Mouse (Mus musculus): ENCODE results near the gene C1qtnf7.

Gene C1qtnf7

DNA sequence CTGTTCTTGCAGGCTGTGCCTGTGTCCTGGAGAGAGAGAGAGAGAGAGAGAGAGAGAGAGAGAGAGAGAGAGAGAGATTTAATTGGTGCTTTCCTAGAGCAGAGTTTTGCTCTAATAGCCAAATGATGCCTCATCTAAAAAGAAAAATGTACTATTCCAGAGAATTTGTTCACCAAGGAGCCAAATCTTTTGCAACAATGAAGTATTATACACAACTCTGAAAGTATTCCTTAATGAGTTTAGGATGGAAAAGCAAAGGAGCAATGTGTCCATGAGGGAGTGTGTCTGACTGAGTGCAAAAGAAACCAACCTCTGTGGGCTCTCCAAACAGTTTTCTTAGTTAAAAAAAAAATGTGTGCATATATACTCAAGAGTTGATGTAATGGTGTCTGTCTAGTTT lies 24.5 kb downstream of the C1qtnf7 start:
- no peak for DNase-seq (ENCODE audit: low spot score)

DNA sequence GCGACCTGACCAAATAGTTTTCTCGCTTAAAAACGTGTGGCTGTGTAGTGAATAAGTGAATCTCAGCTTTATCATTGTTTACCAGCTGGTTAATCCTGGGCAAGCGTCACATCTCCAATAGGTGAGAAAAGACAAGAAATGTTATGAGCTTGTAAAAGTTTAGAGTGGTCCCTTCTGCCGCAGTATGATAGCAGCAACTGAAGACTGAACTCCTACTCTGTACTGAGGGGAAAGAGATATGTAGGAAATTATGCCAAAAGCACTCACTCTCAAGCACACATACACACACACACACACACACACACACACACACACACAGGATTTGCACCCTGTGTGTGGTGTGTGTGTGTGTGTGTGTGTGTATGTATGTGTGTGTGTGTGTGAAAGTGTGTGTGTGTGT lies 26.2 kb downstream of the C1qtnf7 start:
- DNase-seq (ENCODE audit: low spot score), result no peak

DNA sequence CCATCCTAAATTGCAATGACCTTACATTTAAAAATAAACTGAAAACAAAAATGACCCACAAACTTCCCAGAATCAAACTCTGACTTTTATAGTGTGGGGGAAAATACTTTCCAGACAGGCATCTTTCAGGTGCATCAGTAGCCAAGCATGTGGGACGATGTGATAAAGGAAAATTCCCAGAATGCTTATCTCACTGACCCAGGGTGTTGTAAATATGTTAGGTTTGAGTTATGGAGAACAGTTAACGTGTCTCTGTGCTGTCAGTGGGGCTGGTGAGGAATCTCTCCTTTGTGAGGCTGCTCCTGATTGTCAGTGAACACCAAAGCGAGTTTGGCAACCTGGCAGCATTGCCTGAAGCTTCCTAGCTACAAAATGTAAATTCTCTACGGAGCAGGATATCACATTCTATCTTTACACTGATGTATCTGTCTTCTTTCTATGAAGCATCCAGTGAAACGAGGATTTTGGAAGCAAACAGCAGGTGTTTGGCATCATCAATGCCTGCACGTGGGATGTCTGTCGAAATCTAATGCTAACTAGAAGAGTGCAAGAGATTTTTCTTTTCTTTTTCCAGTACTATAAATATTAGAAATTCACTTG lies 27.0 kb downstream of the C1qtnf7 start:
- DNase-seq (ENCODE audit: low spot score), result no peak

DNA sequence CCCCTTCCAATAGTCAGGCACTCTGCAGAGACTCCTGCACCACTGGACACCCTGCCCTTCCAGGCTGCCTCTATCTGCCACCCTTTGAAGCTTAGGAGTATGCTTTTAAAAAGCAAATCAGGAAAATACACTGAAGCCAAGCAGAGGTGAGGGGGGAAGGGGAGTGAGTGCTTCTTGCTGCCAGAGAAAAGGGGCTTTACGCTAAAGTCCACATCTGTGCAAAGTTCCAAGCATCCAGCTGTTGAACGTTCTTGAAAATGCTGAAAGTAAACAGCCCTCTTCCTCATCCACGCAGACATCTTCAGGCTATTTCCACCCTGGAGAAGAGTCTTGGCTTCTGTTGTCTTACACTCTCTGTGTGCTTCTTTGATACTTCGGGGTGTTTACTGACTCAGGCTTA lies 34.6 kb downstream of the C1qtnf7 start:
- no peak for DNase-seq (ENCODE audit: low spot score)

DNA sequence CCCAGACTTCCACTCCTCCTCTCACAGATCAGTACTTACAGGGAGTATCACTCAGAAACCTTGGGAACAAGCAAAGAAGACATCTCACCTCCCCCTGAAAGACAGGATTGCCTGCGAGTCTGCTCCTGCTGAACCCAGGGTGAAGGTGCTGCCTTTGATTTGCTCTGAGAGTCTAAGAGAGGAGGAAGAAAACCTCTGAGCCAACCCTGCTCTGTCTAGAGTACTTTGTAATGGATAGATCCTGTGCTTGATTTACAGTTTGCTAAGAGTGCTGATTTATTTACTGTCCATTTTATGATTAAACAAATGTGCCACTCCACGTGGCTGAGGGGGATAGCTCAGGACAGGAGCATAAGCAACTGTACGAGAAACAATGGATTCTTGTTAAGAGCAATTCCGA lies 35.1 kb downstream of the C1qtnf7 start:
- DNase-seq (ENCODE audit: low spot score), result no peak

DNA sequence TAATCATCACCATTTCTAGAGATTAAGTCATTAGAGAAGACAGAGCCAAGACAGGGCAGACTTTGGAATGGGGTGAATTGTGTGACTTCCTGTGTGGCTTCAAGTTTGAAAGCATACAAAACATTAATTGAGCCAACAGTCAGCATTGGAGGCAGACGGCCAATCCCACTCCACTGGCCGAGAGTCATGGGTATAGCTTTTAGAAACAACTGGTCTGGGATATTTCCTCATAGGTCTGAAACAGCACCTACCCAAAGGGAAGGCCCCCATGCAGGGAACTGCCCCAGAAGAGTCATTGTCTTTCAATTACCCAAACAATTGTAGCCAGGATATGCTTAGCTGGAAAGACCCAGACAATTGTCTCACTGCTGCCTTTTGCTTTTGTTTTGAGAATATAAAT lies 39.5 kb downstream of the C1qtnf7 start:
- DNase-seq (ENCODE audit: low spot score), result peak; percentile 19

DNA sequence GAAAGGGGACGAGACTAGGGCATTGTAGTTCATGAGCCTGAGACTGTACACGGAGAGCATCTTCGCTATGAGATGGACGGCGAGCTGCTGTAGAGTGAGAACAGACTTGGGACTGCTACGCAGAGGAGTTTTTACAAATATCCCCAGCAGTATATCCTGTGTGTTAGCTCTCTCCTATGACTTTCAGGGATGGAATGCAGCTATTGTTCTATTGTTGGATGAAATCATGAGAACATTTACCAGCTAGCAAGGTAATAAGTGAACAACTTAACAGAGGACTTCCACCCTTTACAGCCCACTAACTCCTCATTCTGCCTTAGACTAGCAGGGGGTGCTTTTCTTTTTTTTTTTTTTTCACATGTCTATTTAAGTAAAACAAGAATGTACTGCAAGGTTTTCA lies 40.1 kb downstream of the C1qtnf7 start:
- DNase-seq (ENCODE audit: low spot score), result no peak

DNA sequence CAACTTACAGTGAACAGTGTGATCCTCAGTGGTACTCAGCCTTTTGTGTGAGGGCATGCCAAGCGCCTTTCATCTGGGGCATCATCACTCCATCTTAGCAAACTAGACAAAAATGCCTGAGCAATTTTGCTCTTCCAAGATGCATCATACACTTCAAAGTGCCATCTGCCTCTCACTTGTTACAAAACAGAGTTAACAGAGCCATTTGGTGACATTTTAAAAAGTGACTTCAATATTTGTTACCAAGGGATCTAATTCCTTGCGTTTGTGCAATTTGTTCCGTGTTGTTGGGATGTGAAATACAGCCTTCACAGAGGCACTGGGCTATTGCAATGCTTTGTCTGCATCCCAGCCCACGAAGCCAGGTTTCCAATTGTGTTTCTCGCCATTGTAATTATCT lies 42.1 kb downstream of the C1qtnf7 start:
- DNase-seq (ENCODE audit: low spot score), result no peak

DNA sequence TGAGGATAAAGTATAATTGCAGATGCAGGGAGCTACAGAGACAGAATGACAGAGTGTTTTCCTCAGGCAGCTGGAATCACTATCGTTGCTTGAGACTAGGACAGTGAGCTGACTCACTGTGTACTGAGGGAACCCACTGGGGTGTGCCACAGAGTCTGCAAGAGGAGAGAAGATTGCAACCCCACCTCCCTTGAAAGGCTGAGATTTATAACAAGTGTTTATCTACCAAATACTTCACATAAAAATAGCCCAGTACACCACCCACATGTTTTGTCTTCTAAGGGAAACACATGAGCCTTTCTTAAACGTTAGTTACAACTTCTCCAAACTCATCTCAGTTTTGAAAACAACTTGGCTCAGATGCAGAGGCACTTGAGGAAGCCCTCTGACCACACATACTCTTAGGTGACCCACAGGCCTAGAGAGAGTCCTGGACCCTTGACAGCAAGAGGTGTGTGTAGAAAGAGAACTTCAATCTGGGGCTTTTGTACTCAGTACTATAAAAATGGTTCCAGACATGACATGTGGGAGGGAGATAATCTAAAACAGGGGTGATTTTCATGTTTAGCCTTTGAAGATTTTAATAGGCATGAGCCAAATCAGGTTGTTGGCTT lies 46.4 kb downstream of the C1qtnf7 start:
- no peak for DNase-seq (ENCODE audit: low spot score)

DNA sequence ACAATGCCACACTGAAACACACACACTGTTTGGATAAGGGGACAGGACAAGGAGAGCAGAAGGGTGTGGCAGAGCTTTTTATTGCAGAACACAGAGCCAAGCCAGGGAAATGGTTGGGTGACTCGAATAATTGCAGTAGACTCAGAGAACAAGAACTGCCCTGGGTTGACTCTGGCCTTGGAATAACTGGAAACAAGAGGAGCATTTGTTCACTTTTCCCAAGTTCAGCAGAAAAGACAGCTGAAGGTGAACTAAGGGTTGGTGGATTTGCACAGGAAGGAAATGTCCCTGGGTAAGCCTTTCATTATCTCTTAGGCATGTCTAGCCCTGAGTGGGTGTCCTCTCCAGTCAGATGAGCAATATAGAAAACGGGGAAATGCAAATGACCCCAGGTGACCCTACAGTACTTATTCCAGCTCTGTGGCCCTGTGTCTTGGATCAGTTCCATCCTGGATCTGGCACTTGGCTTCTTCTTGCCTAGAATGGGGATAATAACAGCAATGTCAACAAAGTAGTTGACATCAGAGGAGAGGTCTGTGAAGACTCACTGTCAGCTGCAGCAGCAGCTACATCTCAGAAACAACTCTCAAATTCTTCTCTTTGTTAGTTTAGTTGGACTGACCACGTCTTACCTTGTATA lies 54.5 kb downstream of the C1qtnf7 start:
- no peak for DNase-seq (ENCODE audit: low spot score)

DNA sequence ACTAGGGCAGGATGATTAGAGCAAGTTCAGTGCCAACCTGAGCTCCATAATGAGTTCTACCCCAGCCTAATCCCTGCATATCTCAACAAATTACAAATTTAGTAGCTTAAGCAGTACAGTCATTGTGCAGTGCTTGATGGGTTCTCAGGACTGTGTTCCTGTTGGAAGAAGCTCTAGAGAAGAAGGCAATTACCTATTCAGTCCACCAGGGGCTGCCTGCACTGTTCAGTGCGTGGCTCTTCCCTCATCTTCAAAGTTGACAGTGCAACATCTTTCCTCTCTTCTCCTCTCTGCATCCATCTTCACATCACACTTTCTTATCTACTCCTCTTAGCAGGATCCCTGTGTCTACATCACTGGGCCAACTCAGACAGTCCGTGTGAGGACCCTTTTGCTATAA lies 67.5 kb downstream of the C1qtnf7 start:
- DNase-seq (ENCODE audit: low spot score), result no peak

DNA sequence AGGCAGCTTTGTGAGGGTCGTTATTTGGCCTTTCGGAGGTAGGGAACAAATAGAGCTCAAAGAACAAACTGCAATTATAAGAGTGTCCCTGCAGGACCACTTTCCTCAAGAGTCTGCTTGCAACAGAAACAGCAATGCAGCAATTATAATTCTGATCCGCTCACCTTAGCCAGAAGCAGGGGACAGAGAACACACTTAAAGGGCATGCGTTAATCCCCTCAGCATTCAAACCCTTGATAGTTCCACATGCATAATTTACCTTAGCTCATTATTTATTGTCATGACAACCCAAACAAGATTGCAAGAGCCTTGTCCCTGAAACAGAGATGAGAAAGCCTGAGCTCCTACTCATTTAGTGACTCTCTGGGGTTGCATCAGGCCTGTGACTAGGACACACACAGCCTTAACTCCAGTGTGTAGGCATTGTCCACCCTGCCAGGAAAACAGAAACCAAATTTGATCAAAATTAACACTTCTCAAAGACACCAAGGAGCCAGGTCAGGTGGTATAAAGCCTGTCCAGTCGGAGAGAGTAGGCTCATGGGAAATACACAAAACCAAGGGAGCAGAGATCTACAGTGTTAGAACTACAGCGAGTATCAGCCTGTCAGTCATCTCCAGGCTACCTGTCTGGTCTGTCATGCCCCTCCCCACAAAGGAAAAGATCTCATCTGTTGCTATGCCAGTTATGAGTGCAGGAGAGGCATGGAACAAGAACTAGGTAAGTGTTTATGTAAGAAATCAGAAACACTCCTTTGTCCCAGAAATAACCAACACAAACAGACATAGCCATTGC lies 68.2 kb downstream of the C1qtnf7 start:
- DNase-seq (ENCODE audit: low spot score), result no peak

DNA sequence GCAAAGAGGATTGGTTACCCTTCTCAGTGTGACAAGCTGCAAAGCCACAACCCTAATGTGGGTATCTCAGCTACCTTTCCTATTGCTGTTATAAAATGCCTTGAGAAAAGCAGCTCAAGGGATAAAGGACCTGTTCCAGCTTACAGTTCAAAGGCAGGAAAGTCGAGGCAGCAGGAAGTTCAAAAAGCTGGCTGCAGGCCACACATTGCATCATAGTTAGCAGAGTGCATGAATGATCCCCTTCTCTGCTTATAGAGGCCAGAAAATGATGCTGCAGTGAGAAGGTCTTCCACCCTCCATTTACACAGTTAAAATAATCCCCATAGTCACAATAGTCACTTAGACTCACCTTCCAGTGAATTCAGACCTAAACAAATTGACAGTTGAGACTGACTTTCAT lies 69.1 kb downstream of the C1qtnf7 start:
- DNase-seq (ENCODE audit: low spot score), result no peak

DNA sequence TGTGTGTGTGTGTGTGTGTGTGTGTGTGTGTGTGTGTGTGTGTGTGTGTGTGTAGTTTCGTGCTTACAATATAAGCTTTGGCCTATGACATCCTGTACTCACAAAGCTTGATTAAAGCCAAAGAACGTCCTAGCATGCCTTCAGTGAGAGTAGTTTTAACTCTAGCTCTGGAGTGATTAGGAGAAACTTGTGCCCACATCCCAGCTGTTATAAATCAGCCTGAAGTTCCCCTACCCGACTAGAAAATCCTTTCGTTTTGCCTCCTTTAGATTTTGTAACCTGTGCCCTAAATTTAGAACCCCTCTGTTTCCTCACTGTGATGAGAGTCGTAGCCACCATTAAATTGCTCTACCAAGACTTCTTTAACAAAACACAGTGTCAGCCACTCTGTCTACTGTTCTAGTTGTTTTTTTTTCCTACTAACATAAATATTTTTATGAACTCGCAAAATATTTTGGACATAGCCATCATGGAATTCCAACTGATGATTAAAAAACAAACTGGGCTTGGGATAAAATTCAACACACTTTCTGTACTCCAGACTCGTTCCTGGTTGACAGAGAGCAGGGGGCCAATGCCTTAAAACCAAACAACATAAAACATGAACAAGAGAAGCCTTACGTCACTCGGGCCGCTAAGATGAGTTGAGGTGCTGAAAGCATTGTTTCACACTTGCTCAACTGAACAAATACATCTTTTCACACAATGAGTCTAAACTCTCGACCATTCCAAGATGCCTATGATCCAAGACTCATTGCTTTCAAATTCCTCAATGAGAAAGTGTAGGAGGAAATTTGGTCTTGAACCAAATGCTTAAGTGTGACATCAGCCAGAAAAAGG lies 70.3 kb downstream of the C1qtnf7 start:
- DNase-seq (ENCODE audit: low spot score), result no peak

DNA sequence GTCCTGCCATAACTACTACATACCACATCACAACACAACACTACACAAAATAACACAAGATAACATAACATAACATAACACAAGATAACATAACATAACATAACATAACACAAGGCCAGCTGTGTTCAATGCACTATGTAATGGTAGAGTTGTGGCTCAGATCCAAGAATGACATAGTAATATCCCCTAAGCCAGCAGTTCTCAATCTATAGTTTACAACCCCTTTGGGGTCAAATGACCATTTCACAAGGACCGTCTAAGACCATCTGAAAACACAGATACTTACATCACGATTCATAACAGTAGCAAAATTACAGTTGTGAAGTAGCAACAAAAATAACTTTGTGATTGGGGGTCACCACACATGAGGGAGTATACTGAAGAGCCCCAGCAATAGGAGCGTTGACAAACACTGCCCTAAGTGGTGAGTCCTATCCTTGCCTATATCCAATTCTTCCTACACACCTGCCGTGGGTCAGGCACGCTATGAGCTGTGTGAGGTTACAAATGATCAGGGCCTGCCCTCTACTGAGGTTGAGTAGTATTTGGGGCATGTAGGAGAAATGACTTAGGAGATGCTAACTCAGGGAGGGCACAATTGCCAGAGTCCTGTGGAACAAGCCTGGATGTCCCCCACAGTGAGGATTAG lies 73.6 kb downstream of the C1qtnf7 start:
- no peak for DNase-seq (ENCODE audit: low spot score)

DNA sequence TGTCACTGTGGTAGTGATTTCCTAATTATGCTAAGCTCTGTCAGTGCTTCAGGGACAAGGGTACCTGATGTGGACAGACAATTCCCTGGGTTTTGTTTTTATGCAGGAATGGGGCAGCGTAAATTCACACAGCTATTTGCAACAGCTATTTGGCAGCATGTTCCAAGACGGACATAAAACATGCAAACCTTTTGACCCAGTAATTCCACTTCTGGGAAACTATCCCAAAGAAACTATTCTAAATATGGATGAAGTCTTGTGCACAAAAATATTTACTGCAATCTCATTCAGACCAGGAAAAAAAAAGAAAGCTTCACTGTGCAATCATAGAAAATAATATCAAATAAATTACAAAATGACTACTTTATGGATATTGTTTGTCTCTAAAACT lies 74.1 kb downstream of the C1qtnf7 start:
- DNase-seq (ENCODE audit: low spot score), result no peak

DNA sequence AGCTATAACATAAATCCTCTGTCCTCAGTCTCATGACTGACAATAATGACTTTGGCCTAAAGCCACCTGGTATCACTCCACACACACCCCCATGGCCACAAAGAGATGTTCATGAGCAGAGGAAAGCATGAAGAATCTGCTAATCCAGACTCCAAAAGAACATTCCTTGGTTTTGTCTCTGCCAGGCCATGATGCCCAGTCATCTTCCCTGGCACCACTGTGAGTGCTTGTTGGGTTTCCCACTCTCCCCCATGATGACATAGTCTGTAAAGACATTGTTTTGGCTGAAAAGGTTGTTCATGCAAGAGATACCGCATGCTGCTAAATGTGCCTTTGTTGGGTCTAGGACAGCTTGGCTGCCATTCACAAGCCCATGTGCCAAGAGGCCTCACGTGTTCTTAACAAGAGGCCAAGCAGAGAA lies 75.0 kb downstream of the C1qtnf7 start:
- DNase-seq (ENCODE audit: low spot score), result no peak

DNA sequence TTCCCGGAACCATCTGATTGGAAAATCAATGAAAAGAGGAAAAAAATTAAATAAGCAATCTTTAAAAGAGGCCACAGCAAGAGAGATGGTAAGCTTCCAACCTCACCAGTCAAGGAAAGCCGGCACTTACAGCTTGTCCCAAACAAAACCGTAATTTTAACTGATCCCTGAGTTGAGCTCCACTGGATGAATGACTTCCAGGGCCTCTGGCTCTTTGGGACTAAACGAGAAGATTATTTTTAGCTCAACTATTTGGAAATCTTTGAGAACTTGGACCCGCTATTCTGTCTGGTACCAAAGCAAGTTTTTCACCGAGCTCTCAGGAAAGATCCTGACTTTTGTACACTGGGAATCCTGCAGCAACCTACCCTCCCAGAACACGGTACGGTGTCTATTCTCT lies 86.3 kb downstream of the C1qtnf7 start:
- DNase-seq (ENCODE audit: low spot score), result no peak

DNA sequence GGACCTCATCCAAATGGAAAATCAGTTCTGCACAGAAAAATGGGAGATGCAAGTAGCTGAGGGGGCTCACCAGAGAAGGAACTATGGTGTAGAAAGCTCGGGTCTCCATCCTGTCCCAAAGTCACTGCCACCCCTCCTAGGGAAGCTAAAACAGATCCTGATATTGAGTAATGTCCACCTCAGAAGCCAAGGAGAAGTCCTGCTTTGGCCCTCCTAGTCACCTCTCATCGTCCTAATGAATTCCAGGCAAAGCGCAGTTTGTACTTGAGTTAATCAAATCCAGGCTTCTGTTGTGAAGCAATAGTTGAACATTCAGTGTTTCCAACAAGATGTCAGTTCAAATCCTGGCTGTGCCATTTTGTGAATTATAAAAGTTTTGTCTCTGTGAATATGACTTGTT lies 87.2 kb downstream of the C1qtnf7 start:
- DNase-seq (ENCODE audit: low spot score), result no peak

DNA sequence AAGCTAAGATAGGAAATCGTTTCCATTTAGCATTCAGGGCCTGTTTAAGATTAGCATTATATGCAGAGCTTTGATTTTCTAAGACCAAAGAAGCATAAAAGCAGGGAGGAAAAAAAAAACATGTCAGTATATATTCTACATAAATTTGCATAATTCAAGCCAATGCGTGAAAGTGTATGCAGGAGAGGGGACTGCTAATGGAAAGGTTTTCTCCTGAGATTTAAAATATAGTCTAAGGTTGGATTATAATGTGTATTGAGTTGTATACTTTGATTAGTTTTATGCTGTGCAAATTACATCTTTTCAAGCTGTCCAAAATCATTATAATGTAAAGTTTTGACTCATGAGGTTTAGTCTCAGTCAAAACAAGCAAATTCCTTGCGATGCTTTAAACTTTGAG lies 88.2 kb downstream of the C1qtnf7 start:
- DNase-seq (ENCODE audit: low spot score), result no peak

DNA sequence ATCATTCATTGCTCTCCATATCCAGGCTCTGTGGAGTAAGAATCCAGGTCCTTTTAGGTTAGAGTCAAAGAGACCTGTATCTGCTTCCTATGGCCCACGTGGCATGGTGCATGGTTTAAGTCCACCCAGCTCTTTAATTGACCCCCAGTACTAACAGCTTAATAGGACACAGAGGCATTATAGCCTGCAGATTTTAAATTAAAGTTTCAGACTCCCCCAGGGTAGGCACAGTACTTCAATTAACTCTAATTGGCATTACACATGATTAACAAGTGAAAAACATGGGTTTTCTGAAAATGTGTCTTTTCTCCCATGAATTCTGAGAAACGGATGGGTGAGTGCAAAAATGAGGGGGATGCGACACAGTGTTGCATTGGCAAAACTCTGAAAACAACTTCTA lies 92.7 kb downstream of the C1qtnf7 start:
- DNase-seq (ENCODE audit: low spot score), result no peak

DNA sequence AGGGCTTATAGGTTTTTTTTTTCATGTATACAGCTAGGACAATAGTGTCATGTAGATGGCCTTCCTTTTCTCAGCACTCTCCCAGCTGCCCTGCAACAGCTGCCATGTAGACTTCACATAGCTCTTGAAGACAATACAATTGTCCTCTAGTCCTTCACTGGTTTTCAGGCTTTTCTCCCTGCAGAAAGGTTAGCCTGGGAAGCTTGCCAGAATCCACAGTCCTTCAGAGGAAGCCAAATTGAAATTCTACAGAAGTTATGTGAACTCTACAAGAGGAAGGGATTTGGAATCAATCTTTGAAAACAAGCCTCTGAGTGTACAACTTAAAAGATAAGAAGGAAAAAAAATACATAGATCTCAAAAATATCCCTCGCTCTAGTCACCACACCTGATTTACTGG lies 94.4 kb downstream of the C1qtnf7 start:
- DNase-seq (ENCODE audit: low spot score), result no peak
